Mouse (Mus musculus) neural tube, embryonic 15.5 days (tissue): ENCODE results near the gene Lrrc75a. TPM values are rescaled to one million over a fixed set of nuclear protein-coding genes. Genes with fewer than 3 reads are reported as not detected.

Experiments used
- ATAC-seq: fragments of 200-750 bp; cut with Nextera tagmentation; 2 replicates; pipeline ENCODE4 v1.8.0; 2017; ENCODE audit warnings: mild to moderate bottlenecking, moderate TSS enrichment, moderate library complexity; ENCODE audit not compliant: low FRiP score
- H3K27ac ChIP-seq: fragments of 300-500 bp; sonication (generic); replicated peaks from 2 replicates; pipeline ENCODE4 v1.5.1; 2015; ENCODE audit warnings: mild to moderate bottlenecking, inconsistent platforms
- H3K27me3 ChIP-seq: fragments of 300-500 bp; sonication (generic); replicated peaks from 2 replicates; pipeline ENCODE4 v1.6.1; 2015; ENCODE audit warnings: inconsistent platforms
- H3K36me3 ChIP-seq: fragments of 300-500 bp; sonication (generic); 2 replicates; pipeline ENCODE4 v1.6.1; 2015; ENCODE audit warnings: inconsistent platforms
- H3K4me1 ChIP-seq: fragments of 300-500 bp; sonication (generic); 2 replicates; pipeline ENCODE4 v1.6.1; 2015; ENCODE audit warnings: inconsistent platforms
- H3K4me2 ChIP-seq: fragments of 300-500 bp; sonication (generic); 2 replicates; pipeline ENCODE4 v1.6.1; 2015; ENCODE audit warnings: inconsistent platforms, mild to moderate bottlenecking, moderate library complexity
- H3K4me3 ChIP-seq: fragments of 300-500 bp; sonication (generic); replicated peaks from 2 replicates; pipeline ENCODE4 v1.5.1; 2015; ENCODE audit warnings: mild to moderate bottlenecking, inconsistent platforms
- H3K9ac ChIP-seq: fragments of 300-500 bp; sonication (generic); replicated peaks from 2 replicates; pipeline ENCODE4 v1.6.1; 2015; ENCODE audit warnings: mild to moderate bottlenecking, inconsistent platforms
- H3K9me3 ChIP-seq: fragments of 300-500 bp; sonication (generic); replicated peaks from 2 replicates; pipeline ENCODE4 v1.6.1; 2016; ENCODE audit warnings: inconsistent platforms
- WGBS: fragments of 180-500 bp; shearing (Covaris S2); methylation state at CpG from one replicate; pipeline ENCODE4 v1.1.7; 2015; ENCODE audit warnings: mixed read lengths; 5-methylcytosine and 5-hydroxymethylcytosine counted together
- polyA plus RNA-seq: library from polyadenylated mRNA; unstranded; fragments of >200 nt; fragmentation: Nextera tagmentation; extraction: Ambion mirVana; gene quantifications from 2 replicates; pipeline ENCODE4 v1.2.1, GENCODE M21; 2015

The Lrrc75a gene
- polyA plus RNA-seq, 1 experiment from 2014 or later = 8.2 TPM

- Histone ChIP-seq H3K9ac (peak overlapping the region; percentile 98), H3K9me3 (no peaks in the 10 kb centered on the region), H3K36me3 (peaks cover 43% of the 10 kb centered on the region), H3K4me1 (peaks cover 48% of the 10 kb centered on the region), H3K27me3 (no peaks in the 10 kb centered on the region), H3K4me3 (peak overlapping the region; percentile 71), H3K4me2 (peak overlapping the region; percentile 67), H3K27ac (peak overlapping the region; percentile 95)
- ATAC-seq = no peak
- under 1% methylated on average over 13 of the region's 13 CpGs for WGBS
Measured at GRCm38 (mm10) chr11:62603312-62604056, 44.8 kb downstream of the Lrrc75a start.

DNA sequence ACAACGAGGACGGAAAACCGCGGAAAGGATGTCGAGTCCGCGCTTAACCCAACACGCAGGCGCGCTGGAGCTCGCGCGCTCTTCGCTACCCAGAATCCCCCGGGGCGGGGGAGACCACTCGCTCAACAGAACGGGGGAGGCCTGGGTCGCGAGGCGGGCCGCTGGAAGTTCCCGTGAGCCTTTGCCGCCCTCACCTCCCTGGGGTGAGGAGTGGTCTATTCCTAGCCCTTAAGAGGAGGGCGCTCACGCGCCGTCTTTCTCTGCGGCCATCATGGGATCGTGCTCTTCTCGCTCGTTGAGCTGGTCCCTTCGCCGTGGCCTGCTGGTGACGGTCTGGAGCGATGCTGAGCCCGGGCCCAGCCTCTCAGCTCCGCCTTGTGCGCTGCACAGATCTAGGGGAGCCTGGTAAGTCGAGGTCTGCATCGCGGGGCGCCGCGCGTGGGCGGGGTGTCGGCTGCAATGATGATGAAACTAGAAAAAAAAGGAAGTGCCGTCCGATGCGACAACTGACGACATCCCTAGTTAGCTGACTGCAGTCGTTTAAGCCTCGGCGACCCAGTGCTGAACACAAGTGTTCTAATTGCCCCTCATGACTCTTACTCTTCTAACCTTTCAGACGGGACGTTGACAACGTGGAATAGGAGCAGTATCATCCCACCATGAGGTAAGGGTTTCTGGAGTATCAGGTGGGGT lies 45.6 kb downstream of the Lrrc75a start:
- H3K27ac ChIP-seq = peak overlapping the region; percentile 95
- H3K27me3 ChIP-seq = no peaks in the 10 kb centered on the region
- no peaks in the 10 kb centered on the region for H3K9me3 ChIP-seq
- peak overlapping the region; percentile 67 for H3K4me2 ChIP-seq
- peaks cover 45% of the 10 kb centered on the region for H3K4me1 ChIP-seq
- WGBS = under 1% methylated on average over 58 of the region's 58 CpGs
- peaks cover 37% of the 10 kb centered on the region for H3K36me3 ChIP-seq
- ATAC-seq = peak; percentile 95
- peak overlapping the region; percentile 98 for H3K9ac ChIP-seq
- peak overlapping the region; percentile 71 for H3K4me3 ChIP-seq

DNA sequence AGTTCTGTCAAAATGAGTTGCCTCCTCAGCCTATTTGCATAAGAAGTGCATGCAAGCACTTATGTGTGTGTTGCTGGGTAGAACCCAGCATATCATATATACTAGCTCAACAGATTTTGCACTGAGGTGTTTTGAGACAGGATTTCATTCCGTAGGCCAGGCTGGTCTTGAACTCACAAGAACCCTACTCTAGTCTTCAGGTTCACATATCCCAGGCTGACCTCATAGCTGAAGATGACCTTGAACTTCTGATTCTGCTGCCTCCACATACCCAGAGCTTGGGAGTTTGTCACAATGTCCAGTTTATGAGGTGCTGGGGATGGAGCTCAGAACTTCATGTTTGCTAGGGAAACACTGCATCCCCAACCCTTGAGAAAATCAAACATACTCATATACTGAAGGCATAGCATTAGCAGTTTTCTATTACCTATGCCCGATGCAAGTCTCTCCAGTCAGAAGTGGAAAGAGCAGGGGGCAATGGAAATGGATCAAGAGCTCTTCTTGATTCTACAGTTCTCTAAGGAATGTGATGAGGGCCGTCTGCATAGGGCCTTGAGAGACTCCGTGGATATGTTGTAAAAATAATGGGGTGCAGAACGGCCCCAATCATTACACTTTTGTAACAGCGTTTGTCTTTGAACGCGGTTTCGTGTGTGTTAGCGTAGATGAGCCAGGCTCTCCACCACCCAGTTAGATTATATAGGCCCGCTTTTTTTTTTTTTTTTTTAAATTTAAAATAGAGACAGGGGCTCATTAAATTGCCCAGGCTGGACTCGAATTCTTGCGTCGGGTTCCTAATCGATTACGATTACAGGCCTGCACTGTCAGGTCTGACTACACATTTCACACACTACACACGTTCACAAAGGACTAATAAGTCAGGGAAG lies 46.3 kb downstream of the Lrrc75a start:
- Histone ChIP-seq H3K27ac (peak overlapping the region; percentile 95), H3K27me3 (no peaks in the 10 kb centered on the region), H3K9ac (peak overlapping the region; percentile 60), H3K4me2 (peak overlapping the region; percentile 67), H3K4me1 (peaks cover 39% of the 10 kb centered on the region), H3K9me3 (no peaks in the 10 kb centered on the region), H3K4me3 (peak overlapping the region; percentile 71), H3K36me3 (peaks cover 29% of the 10 kb centered on the region)
- ATAC-seq = peak; percentile 19
- WGBS = 9% methylated on average over 17 of the region's 17 CpGs

GRCm38 (mm10) chr11:62598571-62598970 lies 49.8 kb downstream of the Lrrc75a start:
- H3K4me1 ChIP-seq = peaks cover 6% of the 10 kb centered on the region
- 87% methylated on average over 4 of the region's 4 CpGs for WGBS
- no peaks in the 10 kb centered on the region for H3K27me3 ChIP-seq

GRCm38 (mm10) chr11:62591904-62592575 lies 56.3 kb downstream of the Lrrc75a start:
- no peak overlapping the region for H3K4me2 ChIP-seq

More at GRCm38 (mm10) chr11:62598571-62598970, 49.8 kb downstream of the Lrrc75a start:
- ATAC-seq = no peak
- H3K9me3 ChIP-seq = no peaks in the 10 kb centered on the region
- H3K4me3 ChIP-seq = no peak overlapping the region
- peaks cover 9% of the 10 kb centered on the region for H3K36me3 ChIP-seq
- no peak overlapping the region for H3K27ac ChIP-seq
- no peak overlapping the region for H3K9ac ChIP-seq
- no peak overlapping the region for H3K4me2 ChIP-seq

GRCm38 (mm10) chr11:62591026-62591425 lies 57.3 kb downstream of the Lrrc75a start:
- WGBS = 88% methylated on average over 2 of the region's 2 CpGs
- Histone ChIP-seq H3K9me3 (no peaks in the 10 kb centered on the region), H3K36me3 (peaks cover 28% of the 10 kb centered on the region), H3K4me3 (no peak overlapping the region), H3K4me1 (no peaks in the 10 kb centered on the region), H3K27me3 (no peaks in the 10 kb centered on the region), H3K9ac (no peak overlapping the region), H3K27ac (no peak overlapping the region), H3K4me2 (no peak overlapping the region)
- no peak for ATAC-seq

More at GRCm38 (mm10) chr11:62591904-62592575, 56.3 kb downstream of the Lrrc75a start:
- no peak for ATAC-seq
- no peak overlapping the region for H3K27ac ChIP-seq
- H3K9me3 ChIP-seq = no peaks in the 10 kb centered on the region
- no peak overlapping the region for H3K4me3 ChIP-seq
- H3K4me1 ChIP-seq = no peaks in the 10 kb centered on the region
- WGBS = 87% methylated on average over 8 of the region's 8 CpGs
- H3K36me3 ChIP-seq = peaks cover 25% of the 10 kb centered on the region
- no peaks in the 10 kb centered on the region for H3K27me3 ChIP-seq
- H3K9ac ChIP-seq = no peak overlapping the region

GRCm38 (mm10) chr11:62589391-62589790 lies 58.9 kb downstream of the Lrrc75a start:
- H3K27me3 ChIP-seq = no peaks in the 10 kb centered on the region
- H3K4me2 ChIP-seq = no peak overlapping the region
- no peak overlapping the region for H3K27ac ChIP-seq
- H3K9ac ChIP-seq = no peak overlapping the region
- H3K4me3 ChIP-seq = no peak overlapping the region
- 85% methylated on average over 10 of the region's 10 CpGs for WGBS
- H3K9me3 ChIP-seq = no peaks in the 10 kb centered on the region
- no peak for ATAC-seq
- peaks cover 24% of the 10 kb centered on the region for H3K36me3 ChIP-seq
- H3K4me1 ChIP-seq = no peaks in the 10 kb centered on the region

- Histone ChIP-seq H3K9ac (no peak overlapping the region), H3K9me3 (no peaks in the 10 kb centered on the region), H3K4me3 (no peak overlapping the region), H3K4me1 (no peaks in the 10 kb centered on the region), H3K36me3 (peaks cover 29% of the 10 kb centered on the region), H3K27me3 (no peaks in the 10 kb centered on the region), H3K27ac (no peak overlapping the region), H3K4me2 (no peak overlapping the region)
- WGBS = 88% methylated on average over 5 of the region's 5 CpGs
- no peak for ATAC-seq
Measured at GRCm38 (mm10) chr11:62587034-62587433, 61.3 kb downstream of the Lrrc75a start.

- no peak for ATAC-seq
- H3K4me2 ChIP-seq = no peak overlapping the region
- no peak overlapping the region for H3K27ac ChIP-seq
- no peaks in the 10 kb centered on the region for H3K4me1 ChIP-seq
- no peaks in the 10 kb centered on the region for H3K27me3 ChIP-seq
- H3K36me3 ChIP-seq = peaks cover 29% of the 10 kb centered on the region
- H3K9me3 ChIP-seq = no peaks in the 10 kb centered on the region
- no peak overlapping the region for H3K9ac ChIP-seq
- no peak overlapping the region for H3K4me3 ChIP-seq
- WGBS = 77% methylated on average over 9 of the region's 9 CpGs
Measured at GRCm38 (mm10) chr11:62584671-62585206, 63.6 kb downstream of the Lrrc75a start.

GRCm38 (mm10) chr11:62583031-62583430 lies 65.3 kb downstream of the Lrrc75a start:
- Histone ChIP-seq H3K9me3 (no peaks in the 10 kb centered on the region), H3K27me3 (no peaks in the 10 kb centered on the region), H3K9ac (no peak overlapping the region), H3K36me3 (peaks cover 30% of the 10 kb centered on the region), H3K4me1 (no peaks in the 10 kb centered on the region), H3K4me3 (no peak overlapping the region), H3K27ac (no peak overlapping the region), H3K4me2 (no peak overlapping the region)
- ATAC-seq = no peak
- whole genome bisulfite sequencing = 77% methylated on average over 6 of the region's 6 CpGs
